Mouse (Mus musculus): ENCODE results near the gene Smim13. TPM values are rescaled to one million over a fixed set of nuclear protein-coding genes. Genes with fewer than 3 reads are reported as not detected.
"Not testable (repeated sequence)": the region's sequence is repeated elsewhere in the genome, so short reads cannot be mapped to it uniquely, and the experiment has no call there.

Smim13 gene
- polyA plus RNA-seq, 1 experiment: 6.5 TPM

GRCm38 (mm10) chr13:41251667-41252066, 2.0 kb downstream of the Smim13 start:
- Histone ChIP-seq H3K4me3 (replicated peaks; ENCODE audit: extremely low read depth, low read depth, low read length) (no peak overlapping the region), H3K4me1 (ENCODE audit: control insufficient read depth, insufficient read depth, low read length) (peaks cover 3% of the 10 kb centered on the region; the same call in 1 of the 2 replicates)
- no peak for DNase-seq
- TF ChIP-seq CTCF (IDR thresholded peaks at IDR 0.05; ENCODE audit: insufficient read depth, low read length) (no peak), POLR2A (IDR thresholded peaks at IDR 0.05; ENCODE audit: borderline replicate concordance, extremely low read depth, low read depth, low read length) (no peak)
- 29% methylated on average over 5 of the region's 5 CpGs for WGBS

- no peak for DNase-seq
- WGBS: 76% methylated on average over 6 of the region's 6 CpGs
- TF ChIP-seq CTCF (IDR thresholded peaks at IDR 0.05; ENCODE audit: insufficient read depth, low read length) (no peak), POLR2A (IDR thresholded peaks at IDR 0.05; ENCODE audit: borderline replicate concordance, extremely low read depth, low read depth, low read length) (no peak)
- peaks cover 3% of the 10 kb centered on the region; the same call in 1 of the 2 replicates for H3K4me1 ChIP-seq (ENCODE audit: control insufficient read depth, insufficient read depth, low read length)
- no peak overlapping the region for H3K4me3 ChIP-seq (replicated peaks; ENCODE audit: extremely low read depth, low read depth, low read length)
These were observed 2.5 kb downstream of the Smim13 start for GRCm38 (mm10) chr13:41252141-41252540.

- Histone ChIP-seq H3K4me1 (ENCODE audit: control insufficient read depth, insufficient read depth, low read length) (peaks cover 3% of the 10 kb centered on the region; the same call in 1 of the 2 replicates), H3K4me3 (replicated peaks; ENCODE audit: extremely low read depth, low read depth, low read length) (no peak overlapping the region)
- no peak for DNase-seq
- 95% methylated on average over 7 of the region's 7 CpGs for whole genome bisulfite sequencing
- TF ChIP-seq POLR2A (IDR thresholded peaks at IDR 0.05; ENCODE audit: borderline replicate concordance, extremely low read depth, low read depth, low read length): no peak
- no peak for TF ChIP-seq CTCF (IDR thresholded peaks at IDR 0.05; ENCODE audit: insufficient read depth, low read length)
These were observed 3.1 kb downstream of the Smim13 start for GRCm38 (mm10) chr13:41252736-41253135.

GRCm38 (mm10) chr13:41256126-41256525, 6.5 kb downstream of the Smim13 start:
- Histone ChIP-seq H3K4me1 (ENCODE audit: control insufficient read depth, insufficient read depth, low read length) (0 out of 2 replicates have a peak, but pooled peaks cover 3% of the 10 kb centered on the region), H3K4me3 (replicated peaks; ENCODE audit: extremely low read depth, low read depth, low read length) (no peak overlapping the region)
- no peak for DNase-seq
- TF ChIP-seq CTCF (IDR thresholded peaks at IDR 0.05; ENCODE audit: insufficient read depth, low read length) (no peak), POLR2A (IDR thresholded peaks at IDR 0.05; ENCODE audit: borderline replicate concordance, extremely low read depth, low read depth, low read length) (no peak)
- WGBS: 91% methylated on average over 5 of the region's 5 CpGs

GRCm38 (mm10) chr13:41256962-41257361, 7.3 kb downstream of the Smim13 start:
- WGBS: 93% methylated on average over 3 of the region's 3 CpGs
- H3K4me3 ChIP-seq (replicated peaks; ENCODE audit: extremely low read depth, low read depth, low read length): no peak overlapping the region
- no peak for DNase-seq
- TF ChIP-seq POLR2A (IDR thresholded peaks at IDR 0.05; ENCODE audit: borderline replicate concordance, extremely low read depth, low read depth, low read length): no peak
- no peak for TF ChIP-seq CTCF (IDR thresholded peaks at IDR 0.05; ENCODE audit: insufficient read depth, low read length)
- no peaks in the 10 kb centered on the region; the same call in 1 of the 2 replicates for H3K4me1 ChIP-seq (ENCODE audit: control insufficient read depth, insufficient read depth, low read length)

- no peak for DNase-seq
- H3K4me3 ChIP-seq (replicated peaks; ENCODE audit: extremely low read depth, low read depth, low read length): no peak overlapping the region
- 76% methylated on average over 4 of the region's 4 CpGs for WGBS
- TF ChIP-seq POLR2A (IDR thresholded peaks at IDR 0.05; ENCODE audit: borderline replicate concordance, extremely low read depth, low read depth, low read length) (no peak), CTCF (IDR thresholded peaks at IDR 0.05; ENCODE audit: insufficient read depth, low read length) (no peak)
- H3K4me1 ChIP-seq (ENCODE audit: control insufficient read depth, insufficient read depth, low read length): no peaks in the 10 kb centered on the region; the same call in 1 of the 2 replicates
These were observed 8.2 kb downstream of the Smim13 start for GRCm38 (mm10) chr13:41257851-41258250.

- not testable (repeated sequence) for DNase-seq; H3K4me1 ChIP-seq (ENCODE audit: control insufficient read depth, insufficient read depth, low read length); H3K4me3 ChIP-seq (replicated peaks; ENCODE audit: extremely low read depth, low read depth, low read length)
- 92% methylated on average over 8 of the region's 8 CpGs for whole genome bisulfite sequencing
These were observed 12.0 kb downstream of the Smim13 start for GRCm38 (mm10) chr13:41261617-41262016.

GRCm38 (mm10) chr13:41263304-41264006, 13.8 kb downstream of the Smim13 start:
- DNase-seq: no peak
- Histone ChIP-seq H3K4me1 (ENCODE audit: control insufficient read depth, insufficient read depth, low read length) (no peaks in the 10 kb centered on the region; the same call in 1 of the 2 replicates), H3K4me3 (replicated peaks; ENCODE audit: extremely low read depth, low read depth, low read length) (no peak overlapping the region)
- WGBS: 68% methylated on average over 5 of the region's 5 CpGs
- TF ChIP-seq POLR2A (IDR thresholded peaks at IDR 0.05; ENCODE audit: borderline replicate concordance, extremely low read depth, low read depth, low read length): no peak
- no peak for TF ChIP-seq CTCF (IDR thresholded peaks at IDR 0.05; ENCODE audit: insufficient read depth, low read length)

GRCm38 (mm10) chr13:41267827-41268408, 18.3 kb downstream of the Smim13 start:
- no peak for TF ChIP-seq POLR2A (IDR thresholded peaks at IDR 0.05; ENCODE audit: borderline replicate concordance, extremely low read depth, low read depth, low read length)
- no peak for TF ChIP-seq CTCF (IDR thresholded peaks at IDR 0.05; ENCODE audit: insufficient read depth, low read length)
- 46% methylated on average over 7 of the region's 7 CpGs for WGBS

More at GRCm38 (mm10) chr13:41267827-41268408, 18.3 kb downstream of the Smim13 start:
- no peak overlapping the region for H3K4me3 ChIP-seq (replicated peaks; ENCODE audit: extremely low read depth, low read depth, low read length)
- H3K4me1 ChIP-seq (ENCODE audit: control insufficient read depth, insufficient read depth, low read length): no peaks in the 10 kb centered on the region
- DNase-seq: no peak

Measured in lung, adult 2 months (tissue).